Mouse (Mus musculus): ENCODE measurements around the gene Pxk.

Pxk gene

GRCm38 (mm10) chr14:8123141-8123540 lies 25.1 kb downstream of the Pxk start:
- CTCF ChIA-PET: interaction anchor here in 2 of 4 experiments (0.8 to 1.4 kb wide), 5 partner anchors 10 to 36 kb away, joined by 3 to 5 read pairs (median 3); no protein-coding TSS in a partner anchor
- POLR2A ChIA-PET: interaction anchor here in 2 of 4 experiments (0.7 to 1.8 kb wide), 11 partner anchors 9 to 52 kb away, joined by 3 to 6 read pairs (median 3); no protein-coding TSS in a partner anchor

- ChIA-PET CTCF (interaction anchor here in 2 of 4 experiments (0.8 to 1.4 kb wide), 5 partner anchors 9 to 35 kb away, joined by 3 to 5 read pairs (median 3); no protein-coding TSS in a partner anchor), POLR2A (interaction anchor here in 2 of 4 experiments (0.7 to 1.8 kb wide), 11 partner anchors 9 to 51 kb away, joined by 3 to 6 read pairs (median 3); no protein-coding TSS in a partner anchor)
Observed at GRCm38 (mm10) chr14:8123611-8124010, 25.6 kb downstream of the Pxk start.

- POLR2A ChIA-PET: interaction anchor here in 2 of 4 experiments (0.7 to 2.8 kb wide), 9 partner anchors 8 to 45 kb away, joined by 3 to 17 read pairs (median 3); no protein-coding TSS in a partner anchor
- CTCF ChIA-PET: interaction anchor here in 1 of 4 experiments (1.1 kb wide), 1 partner anchor 32 kb away, joined by 4 read pairs; no protein-coding TSS in a partner anchor
Observed at GRCm38 (mm10) chr14:8124046-8124881, 26.3 kb downstream of the Pxk start.

- POLR2A ChIA-PET: interaction anchor here in 1 of 4 experiments (0.8 kb wide), 1 partner anchor 12 kb away, joined by 3 read pairs; no protein-coding TSS in a partner anchor
Observed at GRCm38 (mm10) chr14:8127971-8128370, 30.0 kb downstream of the Pxk start.

GRCm38 (mm10) chr14:8132789-8133188 lies 34.8 kb downstream of the Pxk start:
- ChIA-PET POLR2A (interaction anchor here in 3 of 4 experiments (0.6 to 3.4 kb wide), 15 partner anchors 9 to 178 kb away, joined by 3 to 9 read pairs (median 4); partner anchors contain the start of gene Pxk (in 1 of the 3)), CTCF (interaction anchor here in 3 of 4 experiments (0.6 to 1.6 kb wide), 4 partner anchors 10 to 832 kb away, joined by 3 to 4 read pairs (median 4); no protein-coding TSS in a partner anchor)

More at GRCm38 (mm10) chr14:8127971-8128370, 30.0 kb downstream of the Pxk start:
- CTCF ChIA-PET: interaction anchor here in 1 of 4 experiments (0.9 kb wide), 1 partner anchor 13 kb away, joined by 3 read pairs; no protein-coding TSS in a partner anchor

- POLR2A ChIA-PET: interaction anchor here in 1 of 4 experiments (0.8 to 3.4 kb wide), 4 partner anchors 9 to 40 kb away, joined by 3 to 8 read pairs (median 7); no protein-coding TSS in a partner anchor
Observed at GRCm38 (mm10) chr14:8134234-8134633, 36.2 kb downstream of the Pxk start.

GRCm38 (mm10) chr14:8135130-8135529 lies 37.1 kb downstream of the Pxk start:
- ChIA-PET POLR2A (interaction anchor here in 1 of 4 experiments (1.5 to 3.4 kb wide), 2 partner anchors 26 to 40 kb away, joined by 6 to 8 read pairs; no protein-coding TSS in a partner anchor), CTCF (interaction anchor here in 2 of 4 experiments (0.6 to 0.9 kb wide), 2 partner anchors 26 to 40 kb away, joined by 3 to 4 read pairs; no protein-coding TSS in a partner anchor)

More at GRCm38 (mm10) chr14:8134234-8134633, 36.2 kb downstream of the Pxk start:
- CTCF ChIA-PET: no interaction called here

- POLR2A ChIA-PET: interaction anchor here (0.6 to 5.1 kb wide), 37 partner anchors 9 to 321 kb away, joined by 3 to 38 read pairs (median 4); partner anchors contain the start of genes Pdhb (in 2 of the 4) and Pxk (in 1 of the 4)
- CTCF ChIA-PET: interaction anchor here in 2 of 4 experiments (0.6 to 1.6 kb wide), 8 partner anchors 17 to 143 kb away, joined by 3 to 8 read pairs (median 3); no protein-coding TSS in a partner anchor
Observed at GRCm38 (mm10) chr14:8139724-8140710, 42.0 kb downstream of the Pxk start.

GRCm38 (mm10) chr14:8141131-8141530 lies 43.1 kb downstream of the Pxk start:
- POLR2A ChIA-PET: interaction anchor here in 2 of 4 experiments (0.6 to 5.1 kb wide), 14 partner anchors 10 to 322 kb away, joined by 3 to 38 read pairs (median 5); partner anchors contain the start of genes Pdhb (in 1 of the 2) and Pxk (in 1 of the 2)
- CTCF ChIA-PET: interaction anchor here in 1 of 4 experiments (1.0 to 1.6 kb wide), 2 partner anchors 27 to 48 kb away, joined by 3 to 8 read pairs; no protein-coding TSS in a partner anchor

- ChIA-PET CTCF (interaction anchor here in 1 of 4 experiments (1.0 kb wide), 1 partner anchor 10 kb away, joined by 3 read pairs; no protein-coding TSS in a partner anchor), POLR2A (interaction anchor here in 1 of 4 experiments (0.5 to 1.4 kb wide), 6 partner anchors 8 to 326 kb away, joined by 3 to 9 read pairs (median 3); no protein-coding TSS in a partner anchor)
Observed at GRCm38 (mm10) chr14:8145594-8146558, 47.9 kb downstream of the Pxk start.

GRCm38 (mm10) chr14:8146611-8147223 lies 48.7 kb downstream of the Pxk start:
- POLR2A ChIA-PET: interaction anchor here in 1 of 4 experiments (1.3 to 1.4 kb wide), 2 partner anchors 9 to 14 kb away, joined by 3 to 5 read pairs; no protein-coding TSS in a partner anchor
- CTCF ChIA-PET: no interaction called here

GRCm38 (mm10) chr14:8148842-8149241 lies 50.8 kb downstream of the Pxk start:
- CTCF ChIA-PET: no interaction called here
- POLR2A ChIA-PET: interaction anchor here in 3 of 4 experiments (0.5 to 1.4 kb wide), 4 partner anchors 18 to 1138 kb away, joined by 3 to 5 read pairs (median 3); partner anchors contain the start of gene Pdhb (in 1 of the 3)

GRCm38 (mm10) chr14:8151757-8152156 lies 53.7 kb downstream of the Pxk start:
- CTCF ChIA-PET: no interaction called here
- POLR2A ChIA-PET: interaction anchor here in 2 of 4 experiments (0.8 to 7.0 kb wide), 7 partner anchors 10 to 62 kb away, joined by 3 to 38 read pairs (median 3); partner anchors contain the start of gene Kctd6 (in 1 of the 2)

- ChIA-PET CTCF (interaction anchor here in 1 of 4 experiments (0.6 kb wide), 1 partner anchor 352 kb away, joined by 3 read pairs; no protein-coding TSS in a partner anchor), POLR2A (interaction anchor here in 3 of 4 experiments (0.6 to 7.0 kb wide), 9 partner anchors 9 to 99 kb away, joined by 3 to 38 read pairs (median 4); no protein-coding TSS in a partner anchor)
Observed at GRCm38 (mm10) chr14:8154072-8154471, 56.1 kb downstream of the Pxk start.

GRCm38 (mm10) chr14:8156947-8157346 lies 58.9 kb downstream of the Pxk start:
- ChIA-PET CTCF (interaction anchor here in 2 of 4 experiments (0.8 to 1.9 kb wide), 3 partner anchors 64 to 193 kb away, joined by 3 to 7 read pairs (median 6); no protein-coding TSS in a partner anchor), POLR2A (interaction anchor here in 2 of 4 experiments (1.1 to 7.0 kb wide), 6 partner anchors 8 to 64 kb away, joined by 4 to 38 read pairs (median 4); no protein-coding TSS in a partner anchor)

All from embryonic stem cell, embryonic (primary cell).